Mouse (Mus musculus): Measurements from ENCODE around the gene Ubash3b. TPM values are rescaled to one million over a fixed set of nuclear protein-coding genes. Genes with fewer than 3 reads are reported as not detected.

Ubash3b gene
- total RNA-seq (2014; rRNA removed) (17.8 and 23.8 TPM in 2 replicates), polyA plus RNA-seq (2015; fragmentation: Nextera tagmentation; extraction: Ambion mirVana) (17.1 and 25.4 TPM in 2 replicates)

DNA sequence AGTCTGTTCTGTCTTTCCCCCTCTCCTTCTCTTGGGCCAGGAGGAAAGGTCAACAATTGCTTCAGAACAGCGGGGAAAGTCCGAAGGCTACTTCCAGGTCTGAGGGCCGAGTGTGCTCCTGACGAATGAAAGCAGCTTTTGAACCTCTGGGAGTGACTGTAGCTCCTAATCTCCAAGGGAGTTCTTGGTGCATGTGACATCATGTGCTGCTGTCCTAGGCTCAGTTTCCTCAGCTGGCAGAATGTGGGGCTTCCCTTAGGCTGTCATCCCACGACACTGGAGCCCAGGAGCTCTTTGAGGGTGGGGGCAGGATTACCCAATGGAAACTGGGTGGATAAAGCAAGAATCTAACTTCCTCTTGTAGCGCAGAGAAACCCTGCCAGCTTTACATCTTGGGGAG lies at the start of gene Ubash3b:
TSS of gene Ubash3b (minus strand) at position 285 of the 400 bp plus-strand sequence.
- no peaks in the 10 kb centered on the region for H3K36me3 ChIP-seq (ENCODE audit: insufficient read depth)
- ATAC-seq, result no peak

DNA sequence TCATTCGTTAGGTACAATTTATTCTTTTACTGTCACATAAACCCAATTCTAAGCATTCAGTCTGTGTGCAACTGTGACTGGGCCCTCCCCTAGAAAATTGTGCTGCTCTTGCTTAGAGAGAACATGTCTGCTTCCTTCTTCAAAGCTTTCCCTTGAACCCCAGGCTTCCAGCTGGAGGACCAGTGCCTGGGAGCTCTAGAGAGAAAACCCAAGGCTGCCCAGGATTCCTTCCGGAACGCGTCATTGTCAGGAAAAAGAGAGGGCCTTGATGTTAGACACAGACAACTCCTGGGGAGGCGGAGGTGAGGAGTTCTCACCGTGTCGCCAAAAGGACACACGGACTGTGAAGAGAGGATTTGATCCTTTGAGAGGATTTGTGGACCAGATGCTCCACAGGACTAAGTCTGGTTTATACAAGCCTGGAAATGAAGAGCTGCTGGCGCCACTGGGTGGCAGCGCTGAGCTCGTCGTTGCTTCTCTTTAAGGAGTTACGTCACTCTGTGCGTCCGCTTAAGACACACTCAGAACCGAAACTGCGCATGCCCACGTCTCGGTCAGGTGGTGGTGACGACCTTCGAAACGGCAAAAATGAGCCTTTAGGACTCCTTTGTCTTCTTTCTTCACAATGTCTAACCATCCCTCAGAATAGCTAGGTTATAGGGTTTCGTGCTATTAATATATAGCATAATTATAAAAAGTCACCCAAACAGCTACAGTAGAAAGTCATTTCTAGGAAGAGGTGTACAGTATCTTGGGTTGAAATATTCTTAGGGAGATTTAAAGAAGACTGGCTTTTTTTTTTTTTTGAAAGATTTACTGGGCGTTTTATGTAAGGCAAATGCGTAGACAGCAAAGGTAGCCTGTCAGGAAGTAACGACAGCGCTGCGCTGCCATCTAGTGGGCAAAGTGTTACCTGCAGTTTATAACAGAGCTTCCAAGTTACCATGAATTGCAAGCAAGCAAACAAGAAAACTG lies 45.9 kb upstream of the Ubash3b start:
- ATAC-seq (peak; percentile 97), DNase-seq (peak; percentile 99)
- peak overlapping the region; percentile 43 for H3K4me2 ChIP-seq (ENCODE audit: low read depth)
- H3K36me3 ChIP-seq (ENCODE audit: insufficient read depth), result no peaks in the 10 kb centered on the region
- peak; percentile 86 for TF ChIP-seq CTCF (IDR thresholded peaks at IDR 0.05; ENCODE audit: low read depth)
- no peaks in the 10 kb centered on the region for H3K9me3 ChIP-seq (ENCODE audit: low read length)
- H3K9ac ChIP-seq, result peak overlapping the region; percentile 56
- H3K27me3 ChIP-seq (ENCODE audit: insufficient read depth, low read length), result no peaks in the 10 kb centered on the region
- peaks cover 7% of the 10 kb centered on the region for H3K4me1 ChIP-seq (ENCODE audit: insufficient read depth)
- H3K4me3 ChIP-seq (ENCODE audit: low read depth, low read length), result peak overlapping the region; percentile 27
- peak overlapping the region; percentile 93 for H3K27ac ChIP-seq (ENCODE audit: low read depth, low read length)
- 8% methylated on average over 28 of the region's 28 CpGs for WGBS

More for the DNA sequence above, at the start of gene Ubash3b:
- Histone ChIP-seq H3K4me2 (ENCODE audit: low read depth) (no peak within 1 kb of the TSS), H3K4me3 (ENCODE audit: low read depth, low read length) (no peak within 1 kb of the TSS), H3K4me1 (ENCODE audit: insufficient read depth) (peaks cover under 1% of the 10 kb centered on the region; the same call in 1 of the 2 replicates), H3K27ac (ENCODE audit: low read depth, low read length) (no peak within 1 kb of the TSS), H3K9me3 (ENCODE audit: low read length) (no peaks in the 10 kb centered on the region), H3K27me3 (ENCODE audit: insufficient read depth, low read length) (no peaks in the 10 kb centered on the region), H3K9ac (no peak within 1 kb of the TSS)
- WGBS, result 82% methylated on average over 6 of the region's 6 CpGs
- no peak for DNase-seq
- no peak for TF ChIP-seq CTCF (IDR thresholded peaks at IDR 0.05; ENCODE audit: low read depth)

DNA sequence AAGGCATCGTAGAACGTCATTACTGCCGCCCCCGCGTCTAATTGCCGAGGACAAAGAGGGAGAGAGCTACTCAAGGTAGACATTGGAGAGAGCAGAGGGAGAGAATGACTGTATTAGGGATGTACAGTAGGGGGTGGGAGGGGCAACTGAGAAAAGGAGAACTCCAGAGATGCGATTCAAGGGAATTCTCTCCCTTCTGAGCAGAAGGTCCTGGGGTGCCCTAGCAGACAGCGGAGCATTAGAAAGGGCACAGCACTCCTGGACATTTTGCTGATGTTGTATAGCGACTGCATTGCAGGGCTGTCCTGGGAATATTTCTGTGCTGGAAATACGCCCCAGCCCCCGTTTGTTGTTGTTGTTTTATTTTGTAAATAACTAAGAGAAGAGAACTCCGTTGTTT lies 45.2 kb upstream of the Ubash3b start:
- no peaks in the 10 kb centered on the region for H3K9me3 ChIP-seq (ENCODE audit: low read length)
- H3K36me3 ChIP-seq (ENCODE audit: insufficient read depth), result no peaks in the 10 kb centered on the region
- H3K4me2 ChIP-seq (ENCODE audit: low read depth), result no peak overlapping the region
- H3K27me3 ChIP-seq (ENCODE audit: insufficient read depth, low read length), result no peaks in the 10 kb centered on the region
- no peak for DNase-seq
- WGBS, result 85% methylated on average over 12 of the region's 12 CpGs
- H3K4me1 ChIP-seq (ENCODE audit: insufficient read depth), result no peaks in the 10 kb centered on the region; the same call in 1 of the 2 replicates
- ATAC-seq, result no peak
- no peak overlapping the region for H3K9ac ChIP-seq
- no peak overlapping the region for H3K4me3 ChIP-seq (ENCODE audit: low read depth, low read length)
- TF ChIP-seq CTCF (IDR thresholded peaks at IDR 0.05; ENCODE audit: low read depth), result no peak
- H3K27ac ChIP-seq (ENCODE audit: low read depth, low read length), result peak overlapping the region; percentile 93; the same call in 1 of the 2 replicates

DNA sequence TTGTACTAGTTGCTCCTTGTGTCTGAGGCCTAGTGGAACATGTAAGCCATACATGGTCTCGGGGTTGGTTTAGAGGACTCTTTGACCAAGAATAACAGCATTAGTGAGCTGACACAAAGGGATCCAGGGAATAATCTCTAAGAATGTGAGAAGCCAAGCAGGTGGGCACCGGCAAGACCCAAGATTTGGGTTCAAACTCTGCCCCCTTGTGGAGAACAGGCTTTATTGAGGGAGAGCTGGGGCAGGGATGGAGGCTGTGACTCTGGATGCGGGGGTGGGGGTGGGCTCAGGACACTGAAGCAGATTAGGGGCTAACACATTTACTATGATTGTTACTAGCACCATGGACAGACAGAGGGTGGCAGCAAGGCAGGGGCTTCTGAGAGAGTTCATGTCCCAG lies 43.8 kb upstream of the Ubash3b start:
- Histone ChIP-seq H3K27me3 (ENCODE audit: insufficient read depth, low read length) (no peaks in the 10 kb centered on the region), H3K9me3 (ENCODE audit: low read length) (no peaks in the 10 kb centered on the region), H3K4me3 (ENCODE audit: low read depth, low read length) (no peak overlapping the region), H3K4me2 (ENCODE audit: low read depth) (no peak overlapping the region), H3K4me1 (ENCODE audit: insufficient read depth) (no peaks in the 10 kb centered on the region), H3K9ac (no peak overlapping the region), H3K36me3 (ENCODE audit: insufficient read depth) (no peaks in the 10 kb centered on the region), H3K27ac (ENCODE audit: low read depth, low read length) (no peak overlapping the region)
- no peak for TF ChIP-seq CTCF (IDR thresholded peaks at IDR 0.05; ENCODE audit: low read depth)
- no peak for DNase-seq
- 63% methylated on average over 3 of the region's 3 CpGs for WGBS
- no peak for ATAC-seq

DNA sequence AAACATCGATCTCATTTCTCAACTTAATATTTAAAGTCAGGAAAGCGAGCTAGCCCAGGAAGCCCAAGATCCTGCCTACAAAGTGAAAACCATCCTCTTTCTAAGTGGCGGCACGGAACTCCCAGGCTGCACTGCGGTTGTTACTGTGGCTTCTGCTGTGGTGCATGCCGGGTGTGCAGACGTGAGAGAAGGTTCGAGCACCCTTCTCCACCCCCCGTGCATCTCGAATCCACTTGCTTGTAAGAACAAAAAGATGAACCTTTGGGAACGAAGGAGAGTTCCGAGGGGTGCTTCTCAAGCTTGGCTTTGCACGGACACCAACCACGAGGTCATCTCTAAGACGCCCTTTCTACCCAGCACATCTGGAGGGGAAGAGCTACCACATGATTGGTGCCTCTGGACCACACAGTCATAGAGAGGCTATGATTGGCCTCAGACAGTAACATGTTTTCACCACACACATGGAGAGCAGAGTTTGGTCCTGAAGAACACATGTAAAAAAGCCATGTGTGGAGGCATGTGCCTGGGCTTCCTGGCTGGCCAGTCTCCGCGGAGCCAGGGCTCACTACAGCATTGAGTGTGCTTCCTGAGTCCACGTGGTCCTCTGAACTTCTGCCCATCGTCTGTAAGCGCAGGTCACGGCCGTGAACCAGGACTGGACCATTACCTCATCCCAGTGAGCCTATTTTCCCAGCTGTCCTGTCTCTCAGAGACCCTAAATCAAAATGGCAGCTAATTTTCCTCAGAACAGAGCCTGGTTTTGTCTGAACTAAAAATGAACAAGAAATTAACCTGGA lies 38.2 kb upstream of the Ubash3b start:
- ATAC-seq (no peak), DNase-seq (no peak)
- no peak overlapping the region for H3K27ac ChIP-seq (ENCODE audit: low read depth, low read length)
- H3K36me3 ChIP-seq (ENCODE audit: insufficient read depth), result no peaks in the 10 kb centered on the region
- no peaks in the 10 kb centered on the region for H3K27me3 ChIP-seq (ENCODE audit: insufficient read depth, low read length)
- no peak overlapping the region for H3K4me3 ChIP-seq (ENCODE audit: low read depth, low read length)
- H3K4me1 ChIP-seq (ENCODE audit: insufficient read depth), result no peaks in the 10 kb centered on the region
- H3K9ac ChIP-seq, result no peak overlapping the region
- TF ChIP-seq CTCF (IDR thresholded peaks at IDR 0.05; ENCODE audit: low read depth), result no peak
- WGBS, result 90% methylated on average over 22 of the region's 22 CpGs
- no peak overlapping the region for H3K4me2 ChIP-seq (ENCODE audit: low read depth)
- no peaks in the 10 kb centered on the region for H3K9me3 ChIP-seq (ENCODE audit: low read length)

DNA sequence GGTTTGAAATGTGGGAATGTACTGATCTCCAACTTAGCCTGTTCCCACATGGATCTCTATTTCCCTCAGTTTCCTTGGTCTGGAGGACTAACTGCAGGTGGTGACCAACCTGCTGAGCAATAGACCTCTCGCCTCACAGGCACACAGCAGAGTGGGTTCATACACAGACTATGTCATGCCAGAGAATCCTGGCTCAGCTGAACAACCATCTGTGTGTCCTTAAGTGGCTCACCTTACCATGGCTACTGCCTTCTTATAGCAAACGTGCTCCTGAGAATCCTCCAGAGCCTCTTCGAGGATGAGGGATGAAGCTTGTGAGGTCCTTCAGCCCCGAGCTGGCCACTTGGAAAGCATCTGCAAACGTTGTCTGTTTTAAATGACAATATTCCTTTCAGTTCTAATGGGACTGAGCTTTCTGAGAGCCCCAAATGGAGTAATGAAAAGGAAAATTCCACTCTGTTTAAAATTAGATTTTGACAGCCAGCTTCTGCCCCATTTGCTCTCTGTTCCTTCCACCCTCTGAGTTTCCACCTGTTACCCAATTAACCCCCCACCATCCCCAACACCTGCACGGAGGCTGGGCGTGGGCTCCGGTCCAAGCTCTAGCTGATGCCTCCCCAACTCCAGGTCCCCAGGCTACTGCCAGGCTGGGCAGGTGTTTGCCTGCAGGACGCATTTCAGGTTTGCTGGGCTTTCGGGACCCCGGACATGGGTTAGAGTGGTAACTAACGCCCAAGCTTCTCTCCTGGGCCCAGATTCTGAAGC lies 37.2 kb upstream of the Ubash3b start:
- no peaks in the 10 kb centered on the region for H3K36me3 ChIP-seq (ENCODE audit: insufficient read depth)
- no peaks in the 10 kb centered on the region for H3K27me3 ChIP-seq (ENCODE audit: insufficient read depth, low read length)
- no peaks in the 10 kb centered on the region for H3K4me1 ChIP-seq (ENCODE audit: insufficient read depth)
- H3K4me3 ChIP-seq (ENCODE audit: low read depth, low read length), result no peak overlapping the region
- no peak for ATAC-seq
- 69% methylated on average over 12 of the region's 12 CpGs for WGBS
- no peak overlapping the region for H3K9ac ChIP-seq
- TF ChIP-seq CTCF (IDR thresholded peaks at IDR 0.05; ENCODE audit: low read depth), result no peak
- H3K9me3 ChIP-seq (ENCODE audit: low read length), result no peaks in the 10 kb centered on the region
- H3K4me2 ChIP-seq (ENCODE audit: low read depth), result no peak overlapping the region
- H3K27ac ChIP-seq (ENCODE audit: low read depth, low read length), result no peak overlapping the region
- DNase-seq, result no peak
